Mouse (Mus musculus) CH12.LX (cell line): ENCODE measurements around the gene Tmem117.

Experiments
- CTCF ChIP-seq, 2 experiments: IDR thresholded peaks in 1 of 2; conservative IDR thresholded peaks in 1 of 2; 2 replicates each; pipeline ENCODE4 v1.5.1; 2011 to 2012; ENCODE audit warnings: low read depth in 2 of 2, low read length in 2 of 2, improper control_type of control experiment in 1 of 2, inconsistent platforms in 1 of 2, mild to moderate bottlenecking in 1 of 2, moderate library complexity in 1 of 2
- EP300 ChIP-seq: IDR thresholded peaks from 2 replicates; pipeline ENCODE4 v1.6.1; 2011; ENCODE audit warnings: low read length, improper control_type of control experiment
- HCFC1 ChIP-seq: IDR thresholded peaks from 2 replicates; pipeline ENCODE4 v1.6.1; 2012; ENCODE audit warnings: low read depth, mild to moderate bottlenecking, inconsistent platforms, low read length, improper control_type of control experiment
- MYC ChIP-seq: IDR thresholded peaks from 2 replicates; pipeline ENCODE4 v1.6.1; 2011; ENCODE audit warnings: low read depth, mild to moderate bottlenecking, improper control_type of control experiment, low read length
- NRF1 ChIP-seq: IDR thresholded peaks from 2 replicates; pipeline ENCODE4 v1.6.1; 2014; ENCODE audit warnings: low read depth, mild to moderate bottlenecking, inconsistent platforms, low read length, improper control_type of control experiment, moderate library complexity
- POLR2A ChIP-seq: IDR thresholded peaks from 2 replicates; pipeline ENCODE4 v1.6.1; 2011; ENCODE audit warnings: low read depth, mild to moderate bottlenecking, improper control_type of control experiment, low read length
- RAD21 ChIP-seq: IDR thresholded peaks from 2 replicates; pipeline ENCODE4 v1.6.1; 2011; ENCODE audit warnings: low read depth, mild to moderate bottlenecking, low read length, improper control_type of control experiment, moderate library complexity
- USF1 ChIP-seq: IDR thresholded peaks from 2 replicates; pipeline ENCODE4 v1.6.1; 2014; ENCODE audit warnings: low read depth, mild to moderate bottlenecking, inconsistent platforms, low read length, improper control_type of control experiment
- ZC3H11A ChIP-seq: IDR thresholded peaks from 2 replicates; pipeline ENCODE4 v1.6.1; 2012; ENCODE audit warnings: low read depth, mild to moderate bottlenecking, inconsistent platforms, low read length, improper control_type of control experiment

DNA sequence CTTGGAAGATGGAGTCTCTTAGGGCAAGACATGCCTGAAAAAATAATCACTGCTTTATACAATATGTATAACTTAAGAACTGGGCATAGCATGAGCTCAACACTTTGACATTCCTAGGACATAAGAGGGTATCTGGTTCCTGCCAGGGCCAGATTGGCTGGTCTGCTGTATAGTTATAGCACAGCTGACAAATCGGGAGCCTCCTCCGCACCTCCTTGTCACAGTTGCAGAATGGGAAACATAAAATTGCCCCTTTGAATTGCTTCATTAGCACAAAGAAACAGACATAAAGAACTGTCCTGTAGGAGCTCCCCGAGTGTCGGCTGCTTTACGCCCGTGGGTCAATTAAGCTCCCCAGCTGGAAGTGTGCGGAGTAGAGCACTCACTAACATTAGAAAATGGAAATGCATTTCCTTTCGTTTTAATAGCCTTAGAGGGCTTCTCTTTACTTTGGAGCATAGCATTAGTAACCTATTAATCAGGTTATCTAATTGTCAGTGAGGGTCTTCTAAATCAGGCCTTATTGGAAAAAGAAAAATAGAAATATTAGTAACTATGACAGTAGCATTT is 426.1 kb downstream of the Tmem117 start:
- TF ChIP-seq NRF1: no peak
- no peak for TF ChIP-seq CTCF (conservative IDR thresholded peaks at IDR 0.05 in 1 of 2, IDR thresholded peaks at IDR 0.05 in 1 of 2; ENCODE audit: low read depth in 2 of 2, low read length in 2 of 2)
- no peak for TF ChIP-seq MYC
- TF ChIP-seq POLR2A: no peak
- TF ChIP-seq EP300: no peak
- no peak for TF ChIP-seq ZC3H11A
- no peak for TF ChIP-seq RAD21
- no peak for TF ChIP-seq HCFC1
- TF ChIP-seq USF1: no peak
